Mouse (Mus musculus) embryonic facial prominence, embryonic 14.5 days (tissue): ENCODE data around the gene Bcl2. TPM values are rescaled to one million over a fixed set of nuclear protein-coding genes. Genes with fewer than 3 reads are reported as not detected.

ENCODE experiments used
- ATAC-seq: fragments of 200-750 bp; cut with Nextera tagmentation; 2 replicates; pipeline ENCODE4 v1.8.0; 2017; ENCODE audit warnings: low read depth, moderate number of reproducible peaks, moderate TSS enrichment
- DNase-seq: peaks from one replicate; pipeline ENCODE4 v3.0.0-alpha.2; 2015; ENCODE audit warnings: low spot score
- H3K27ac ChIP-seq: fragments of 300-500 bp; sonication (generic); replicated peaks from 2 replicates; pipeline ENCODE4 v1.5.1; 2014; ENCODE audit warnings: low read depth, mild to moderate bottlenecking, low read length, moderate library complexity
- H3K27me3 ChIP-seq: fragments of 300-500 bp; sonication (generic); replicated peaks from 2 replicates; pipeline ENCODE4 v1.6.1; 2014; ENCODE audit warnings: low read length; ENCODE audit not compliant: control insufficient read depth, insufficient read depth
- H3K36me3 ChIP-seq: fragments of 300-500 bp; sonication (generic); 2 replicates; pipeline ENCODE4 v1.6.1; 2014; ENCODE audit warnings: low read length, mixed read lengths; ENCODE audit not compliant: control insufficient read depth, insufficient read depth
- H3K4me1 ChIP-seq: fragments of 300-500 bp; sonication (generic); 2 replicates; pipeline ENCODE4 v1.6.1; 2014; ENCODE audit warnings: antibody characterized with exemption, low read length; ENCODE audit not compliant: control insufficient read depth, insufficient read depth
- H3K4me2 ChIP-seq: fragments of 300-500 bp; sonication (generic); 2 replicates; pipeline ENCODE4 v1.6.1; 2014; ENCODE audit warnings: low read depth, mild to moderate bottlenecking, low read length, moderate library complexity, mixed read lengths
- H3K4me3 ChIP-seq: fragments of 300-500 bp; sonication (generic); 2 replicates; pipeline ENCODE4 v1.5.1; 2014; ENCODE audit warnings: low read depth, mild to moderate bottlenecking, low read length
- H3K9ac ChIP-seq: fragments of 300-500 bp; sonication (generic); 2 replicates; pipeline ENCODE4 v1.6.1; 2014; ENCODE audit warnings: low read depth, mild to moderate bottlenecking, low read length, moderate library complexity, mixed read lengths
- H3K9me3 ChIP-seq: fragments of 300-500 bp; sonication (generic); 2 replicates; pipeline ENCODE4 v1.6.1; 2016; ENCODE audit warnings: low read length; ENCODE audit not compliant: control insufficient read depth
- WGBS: fragments of 180-500 bp; shearing (Covaris S2); extraction: QIAGEN DNeasy Blood & Tissue Kit; methylation state at CpG from one replicate; pipeline ENCODE4 v1.1.7; 2014; 5-methylcytosine and 5-hydroxymethylcytosine counted together
- polyA plus RNA-seq: library from polyadenylated mRNA; unstranded; fragments of >200 nt; fragmentation: Nextera tagmentation; extraction: Ambion mirVana; gene quantifications from 2 replicates; pipeline ENCODE4 v1.2.1, GENCODE M21; 2014

Gene Bcl2
- polyA plus RNA-seq, 1 experiment from 2014 or later: 11.1 TPM

DNA sequence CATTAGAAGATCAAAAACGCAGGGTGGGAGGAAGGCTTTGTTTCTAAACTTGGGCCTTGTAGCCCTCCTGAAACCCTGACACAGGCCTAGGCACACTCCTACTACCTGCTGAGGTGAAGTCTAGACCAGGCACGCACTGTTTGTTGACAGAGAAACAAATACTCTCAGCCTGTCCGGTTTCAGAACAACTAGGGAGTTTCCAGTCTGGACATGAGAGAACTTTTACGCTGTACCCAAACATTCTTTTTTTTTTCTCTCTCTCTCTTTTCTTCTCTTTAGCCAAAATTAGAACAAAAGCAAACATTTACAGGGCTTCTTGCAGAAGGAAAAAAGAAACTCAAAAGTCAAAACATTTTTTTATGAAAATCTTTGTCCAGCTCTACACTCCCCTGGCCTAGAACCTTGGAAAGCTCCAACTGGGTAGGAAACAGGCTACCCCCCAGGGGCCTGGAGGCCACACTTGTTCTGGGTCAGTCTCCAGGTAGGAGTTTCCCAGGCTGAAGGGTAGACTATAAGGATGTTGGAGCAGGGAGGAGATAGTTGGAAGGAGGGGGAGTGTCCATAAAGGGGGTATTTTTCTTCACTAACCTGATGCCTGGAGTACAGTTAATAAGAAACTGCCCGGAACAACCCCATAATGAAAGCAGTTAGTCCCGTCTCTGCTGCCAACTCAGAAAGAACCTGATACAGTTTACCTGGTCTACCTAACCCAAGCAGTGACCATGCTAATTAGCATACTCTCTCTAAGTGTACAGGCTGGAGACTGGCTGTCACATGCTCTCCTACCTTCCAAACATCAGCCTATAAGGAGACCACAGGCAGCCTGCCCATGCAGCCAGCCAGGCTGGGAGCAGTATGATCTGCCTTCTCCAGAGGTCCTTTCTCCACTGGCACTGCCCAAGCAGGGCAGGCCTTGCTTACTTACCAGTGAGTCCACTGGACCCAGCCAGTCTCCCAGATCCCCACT is 147.7 kb downstream of the Bcl2 start:
- 62% methylated on average over 6 of the region's 6 CpGs for WGBS
- Histone ChIP-seq H3K9me3 (no peaks in the 10 kb centered on the region), H3K4me1 (peaks cover 6% of the 10 kb centered on the region; the same call in 1 of the 2 replicates), H3K27ac (no peak overlapping the region; the same call in 1 of the 2 replicates), H3K4me3 (no peak overlapping the region), H3K36me3 (no peaks in the 10 kb centered on the region), H3K9ac (no peak overlapping the region), H3K4me2 (no peak overlapping the region), H3K27me3 (no peaks in the 10 kb centered on the region)
- no peak for DNase-seq
- ATAC-seq: no peak

DNA sequence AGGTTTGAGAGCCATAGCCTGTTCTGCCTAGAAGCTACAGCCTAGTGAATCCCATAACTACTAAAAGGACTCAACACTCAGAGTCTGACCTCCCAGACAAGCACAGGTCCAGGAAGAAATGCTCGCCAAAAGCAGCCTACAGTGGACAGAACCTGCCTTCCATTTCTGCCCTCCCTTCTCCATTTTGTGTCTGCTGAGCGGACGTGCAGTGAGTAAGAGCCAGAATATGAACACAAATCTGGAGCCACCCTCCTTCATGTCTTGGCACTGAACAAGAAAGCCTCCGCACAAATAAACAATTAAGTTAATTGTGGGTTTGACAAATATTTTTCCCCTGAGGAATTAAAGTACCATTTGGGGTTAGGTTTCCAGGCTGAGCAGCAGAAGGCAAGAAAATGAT is 148.8 kb downstream of the Bcl2 start:
- Histone ChIP-seq H3K36me3 (no peaks in the 10 kb centered on the region), H3K4me3 (no peak overlapping the region), H3K9me3 (no peaks in the 10 kb centered on the region), H3K4me1 (peaks cover 11% of the 10 kb centered on the region; the same call in 1 of the 2 replicates), H3K27me3 (no peaks in the 10 kb centered on the region), H3K9ac (no peak overlapping the region), H3K4me2 (no peak overlapping the region), H3K27ac (no peak overlapping the region)
- no peak for DNase-seq
- no peak for ATAC-seq
- WGBS: 66% methylated on average over 4 of the region's 4 CpGs

DNA sequence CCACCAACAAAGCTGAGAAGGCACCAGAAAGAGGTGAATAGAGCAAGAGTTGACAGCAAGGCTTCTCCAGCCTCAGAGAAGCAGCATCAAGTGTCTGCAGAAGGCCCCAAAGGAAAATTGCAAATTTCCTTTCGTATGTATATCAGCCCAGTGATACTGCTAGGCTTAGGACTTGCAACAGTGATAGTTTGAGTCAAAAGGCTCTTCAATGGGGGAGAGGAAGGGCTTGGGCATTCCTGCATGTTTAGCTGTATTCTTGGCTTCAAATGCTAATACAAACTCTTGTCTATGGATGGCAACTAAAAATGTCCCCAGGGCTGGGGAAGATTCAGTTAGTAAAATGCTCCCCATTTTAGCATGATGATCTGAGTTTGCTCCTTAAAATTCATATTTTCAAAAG is 149.6 kb downstream of the Bcl2 start:
- DNase-seq (no peak), ATAC-seq (no peak)
- H3K27ac ChIP-seq: no peak overlapping the region
- no peak overlapping the region for H3K9ac ChIP-seq
- WGBS: 81% methylated on average over 1 of the region's 1 CpGs
- no peak overlapping the region for H3K4me3 ChIP-seq
- H3K4me2 ChIP-seq: no peak overlapping the region
- peaks cover 14% of the 10 kb centered on the region for H3K4me1 ChIP-seq
- H3K36me3 ChIP-seq: no peaks in the 10 kb centered on the region
- no peaks in the 10 kb centered on the region for H3K27me3 ChIP-seq
- H3K9me3 ChIP-seq: no peaks in the 10 kb centered on the region

DNA sequence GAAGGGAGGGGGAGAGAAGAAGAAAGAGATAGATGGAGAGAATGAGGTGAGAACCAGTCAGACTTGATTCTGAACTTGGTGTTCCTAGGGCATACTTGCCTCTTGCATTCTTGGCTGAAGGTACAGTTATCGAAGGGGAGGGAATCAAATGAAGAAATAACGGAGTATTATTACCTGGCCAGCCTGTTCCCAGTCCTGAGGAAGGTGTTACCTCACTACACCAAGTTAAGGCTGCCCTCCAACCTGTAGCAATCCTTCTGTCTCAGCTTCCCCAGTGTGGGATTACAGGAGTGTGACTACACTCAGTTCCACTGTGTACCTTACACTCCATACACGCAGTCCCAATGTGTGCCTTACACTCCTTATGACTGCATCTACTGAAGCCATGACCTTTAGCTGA is 151.3 kb downstream of the Bcl2 start:
- H3K36me3 ChIP-seq: no peaks in the 10 kb centered on the region
- no peak for ATAC-seq
- H3K4me2 ChIP-seq: no peak overlapping the region
- no peaks in the 10 kb centered on the region for H3K27me3 ChIP-seq
- no peak overlapping the region for H3K27ac ChIP-seq
- no peak for DNase-seq
- 86% methylated on average over 3 of the region's 3 CpGs for WGBS
- no peaks in the 10 kb centered on the region for H3K9me3 ChIP-seq
- H3K4me1 ChIP-seq: peaks cover 14% of the 10 kb centered on the region
- H3K4me3 ChIP-seq: no peak overlapping the region
- no peak overlapping the region for H3K9ac ChIP-seq

DNA sequence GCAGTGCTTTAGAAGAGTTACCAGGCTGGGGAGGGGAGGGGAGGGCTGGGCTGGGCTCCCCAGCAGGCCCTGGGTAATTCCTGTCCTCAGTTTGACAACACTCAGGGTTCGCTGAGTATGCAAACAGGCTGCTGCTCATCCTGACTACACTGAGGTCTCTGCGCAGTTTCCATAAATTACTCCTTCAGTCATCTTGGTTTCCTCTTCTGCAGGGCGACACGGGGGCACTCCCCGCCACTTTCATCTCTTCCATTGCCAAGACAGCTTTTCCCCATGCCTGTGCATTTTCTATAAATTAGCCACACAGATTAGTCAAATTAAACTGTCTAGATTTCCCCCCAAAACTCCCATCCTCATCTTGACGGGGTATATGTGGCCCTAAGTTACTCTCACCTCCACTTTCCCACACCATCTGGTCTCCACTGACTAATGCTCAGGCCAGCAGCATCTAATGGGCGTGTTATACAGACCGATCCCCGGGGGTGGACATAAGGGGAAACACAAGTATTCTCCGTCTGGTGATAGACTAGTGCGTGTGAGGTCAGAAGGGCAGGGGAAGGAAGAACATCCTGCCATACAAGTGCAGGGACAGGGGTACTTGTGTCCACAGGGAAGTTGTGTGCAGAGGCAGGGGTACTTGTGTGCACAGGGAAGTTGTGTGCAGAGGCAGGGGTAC is 152.9 kb downstream of the Bcl2 start:
- no peaks in the 10 kb centered on the region for H3K9me3 ChIP-seq
- ATAC-seq: no peak

DNA sequence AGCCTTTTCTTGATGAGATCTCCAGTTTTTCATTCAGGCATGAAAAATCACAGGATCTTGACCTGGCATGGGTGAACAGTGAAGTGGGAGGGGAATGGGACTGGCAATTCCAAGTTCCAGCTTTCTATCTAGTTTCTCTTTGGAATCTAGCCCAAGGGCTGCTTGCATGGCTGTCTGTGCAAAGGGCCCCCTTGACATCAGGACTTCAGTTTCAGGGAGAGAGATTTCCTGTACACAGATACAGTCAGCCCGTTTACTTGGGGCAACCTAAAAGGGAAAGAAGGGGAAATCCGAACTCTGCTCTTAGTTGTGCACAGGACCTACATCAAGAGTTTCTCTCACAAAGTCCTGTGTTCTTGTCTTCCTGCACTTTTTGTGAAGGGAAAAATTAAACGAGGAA is 154.0 kb downstream of the Bcl2 start:
- Histone ChIP-seq H3K4me1 (peaks cover 11% of the 10 kb centered on the region), H3K4me2 (no peak overlapping the region), H3K4me3 (no peak overlapping the region), H3K27ac (no peak overlapping the region), H3K9me3 (no peaks in the 10 kb centered on the region), H3K36me3 (no peaks in the 10 kb centered on the region), H3K27me3 (no peaks in the 10 kb centered on the region), H3K9ac (no peak overlapping the region)
- ATAC-seq (no peak), DNase-seq (no peak)
- 57% methylated on average over 3 of the region's 3 CpGs for WGBS

More for the DNA sequence above, 152.9 kb downstream of the Bcl2 start:
- no peaks in the 10 kb centered on the region for H3K27me3 ChIP-seq
- no peak for DNase-seq
- no peak overlapping the region for H3K27ac ChIP-seq
- no peaks in the 10 kb centered on the region for H3K36me3 ChIP-seq
- H3K4me1 ChIP-seq: peaks cover 8% of the 10 kb centered on the region
- no peak overlapping the region for H3K4me3 ChIP-seq
- H3K9ac ChIP-seq: no peak overlapping the region
- H3K4me2 ChIP-seq: no peak overlapping the region
- WGBS: 54% methylated on average over 11 of the region's 11 CpGs

DNA sequence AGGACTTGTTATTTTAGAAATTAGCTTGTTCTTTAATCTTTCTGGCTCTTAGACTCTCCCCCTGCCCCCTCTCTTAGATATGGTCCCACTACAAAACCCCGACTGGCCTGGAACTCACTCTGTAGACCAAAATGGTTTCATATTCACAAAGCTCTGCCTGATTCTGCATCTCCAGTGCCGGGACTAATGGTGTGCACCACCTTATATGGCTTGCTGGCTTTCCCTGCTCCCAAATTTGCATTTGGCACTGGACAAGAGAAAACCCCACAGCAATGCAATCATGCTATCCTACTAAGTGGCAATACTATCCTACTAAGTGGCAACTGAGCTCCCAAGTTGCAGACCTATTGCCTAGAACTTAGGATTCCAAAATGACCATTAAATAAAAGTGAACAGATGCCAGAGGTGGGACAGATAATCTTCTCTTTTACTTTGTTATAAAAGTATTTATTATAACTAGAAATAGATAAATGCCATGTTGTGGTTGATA is 154.9 kb downstream of the Bcl2 start:
- Histone ChIP-seq H3K9ac (no peak overlapping the region), H3K4me2 (no peak overlapping the region), H3K4me1 (peaks cover 11% of the 10 kb centered on the region), H3K36me3 (no peaks in the 10 kb centered on the region), H3K9me3 (no peaks in the 10 kb centered on the region), H3K4me3 (no peak overlapping the region), H3K27me3 (no peaks in the 10 kb centered on the region), H3K27ac (no peak overlapping the region)
- ATAC-seq: no peak
- 67% methylated on average over 2 of the region's 2 CpGs for WGBS
- no peak for DNase-seq

DNA sequence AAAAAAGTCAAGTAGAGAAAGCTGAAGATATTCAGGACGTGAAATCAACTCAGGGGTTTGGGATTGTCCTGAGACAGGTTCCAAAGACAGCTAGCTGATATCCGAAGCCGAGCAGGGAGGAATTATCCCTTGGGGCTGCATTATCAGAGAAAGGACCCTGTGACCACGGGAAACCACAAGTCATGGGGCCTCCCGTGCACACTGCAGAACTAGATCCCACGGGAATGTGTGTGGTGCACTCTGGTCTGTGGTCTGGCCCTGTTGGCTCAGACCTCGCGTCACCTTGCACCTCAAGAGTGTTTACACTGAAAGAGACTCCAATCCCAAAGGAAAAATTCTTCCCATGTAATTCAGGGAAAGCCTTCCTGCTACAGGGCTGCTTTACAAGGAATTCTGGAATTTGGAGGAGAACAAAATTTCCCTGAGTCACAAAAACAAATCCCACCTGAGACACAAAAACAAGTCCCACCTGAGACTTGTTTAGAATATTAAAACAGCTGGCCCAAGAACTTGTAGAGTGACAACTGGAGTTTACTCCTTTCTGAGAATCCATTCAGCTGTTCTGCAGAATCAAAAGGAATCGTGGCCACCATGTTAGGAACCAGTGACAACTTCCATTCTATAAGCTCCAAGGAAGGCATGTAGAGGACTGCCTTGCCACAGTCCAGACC is 158.4 kb downstream of the Bcl2 start:
- DNase-seq (no peak), ATAC-seq (peak; percentile 32; the same call in 1 of the 2 replicates)
- Histone ChIP-seq H3K27ac (no peak overlapping the region), H3K36me3 (no peaks in the 10 kb centered on the region), H3K4me2 (no peak overlapping the region), H3K9me3 (no peaks in the 10 kb centered on the region), H3K27me3 (no peaks in the 10 kb centered on the region), H3K9ac (no peak overlapping the region), H3K4me1 (peaks cover 28% of the 10 kb centered on the region), H3K4me3 (no peak overlapping the region)
- WGBS: 56% methylated on average over 9 of the region's 9 CpGs
